Mouse (Mus musculus) retina, postnatal 1 day (tissue): ENCODE data around the gene Pgls.

ENCODE experiments used
- DNase-seq: peaks from one replicate; pipeline ENCODE4 v3.0.0-alpha.2; 2012

Gene Pgls

GRCm38 (mm10) chr8:71645510-71645909 lies 53.5 kb downstream of the Pgls start:
- DNase-seq = no peak
